Mouse (Mus musculus) heart, adult 8-10 months (tissue): ENCODE results near the gene Ank3. TPM values are rescaled to one million over a fixed set of nuclear protein-coding genes. Genes with fewer than 3 reads are reported as not detected.

Experiments
- DNase-seq: peaks from one replicate; pipeline ENCODE4 v3.0.0; 2022; ENCODE audit warnings: low spot score
- total RNA-seq, 4 experiments: library from RNA; stranded (reverse); gene quantifications; 2 replicates each; pipeline ENCODE4 v1.2.4; 2022

Gene Ank3
- total RNA-seq, 4 experiments from 2014 or later = 72.9 to 84.4 (median 74.9) TPM

- peak; percentile 24 for DNase-seq
Observed at GRCm38 (mm10) chr10:69535123-69535930, 136.8 kb downstream of the Ank3 start.

DNA sequence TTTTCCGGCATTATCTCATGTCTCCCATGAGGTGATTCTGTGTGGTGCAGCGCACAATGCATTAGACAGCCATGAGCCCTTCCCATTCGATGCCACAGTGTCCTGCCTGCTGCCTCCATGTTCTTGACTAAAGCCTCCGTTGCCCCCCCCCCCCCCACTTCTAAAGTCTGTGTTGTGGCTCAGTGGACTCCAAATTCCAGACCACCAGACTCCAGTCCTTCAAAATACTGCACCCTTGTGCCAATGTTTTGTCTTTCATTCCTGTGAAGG lies 137.3 kb downstream of the Ank3 start:
- DNase-seq = no peak

GRCm38 (mm10) chr10:69536372-69537075 lies 138.0 kb downstream of the Ank3 start:
- DNase-seq = no peak

- no peak for DNase-seq
Observed at GRCm38 (mm10) chr10:69538236-69538635, 139.7 kb downstream of the Ank3 start.

GRCm38 (mm10) chr10:69542439-69542838 lies 143.9 kb downstream of the Ank3 start:
- no peak for DNase-seq

DNA sequence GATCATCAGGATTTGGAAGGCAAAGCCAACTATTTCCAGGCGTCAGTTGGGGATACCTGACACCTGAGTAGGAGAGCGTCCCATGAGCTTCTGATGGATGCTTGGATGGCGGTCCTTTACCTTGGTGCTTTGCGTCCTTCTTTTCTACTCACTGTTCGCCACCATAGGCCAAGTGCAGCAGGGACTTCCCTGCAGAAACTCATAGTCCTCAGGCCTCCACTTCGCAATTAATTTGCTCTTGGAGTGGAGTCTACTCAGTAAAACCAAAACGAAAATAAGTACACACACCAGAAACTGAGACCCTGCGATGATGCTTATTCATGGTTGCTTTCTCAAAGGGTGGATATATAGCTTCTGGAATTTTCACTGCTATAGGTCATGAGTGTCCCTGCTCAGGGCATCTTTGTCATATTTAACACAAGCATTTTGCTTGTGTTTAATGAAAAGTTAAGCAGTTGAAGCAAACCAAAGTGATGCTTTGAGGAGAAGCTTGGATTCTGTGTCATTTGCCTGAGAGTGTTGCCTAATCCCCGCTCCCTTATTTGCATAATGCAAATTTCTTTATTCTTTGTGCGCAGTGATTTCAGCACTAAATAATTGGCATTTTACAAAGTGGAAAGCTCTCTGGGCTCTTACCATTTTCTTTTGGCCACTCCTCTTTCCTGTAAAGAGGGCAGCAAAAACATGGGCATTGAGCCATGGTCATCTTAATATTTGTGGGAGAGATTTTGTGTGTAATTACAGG lies 145.5 kb downstream of the Ank3 start:
- no peak for DNase-seq

GRCm38 (mm10) chr10:69544653-69545052 lies 146.1 kb downstream of the Ank3 start:
- no peak for DNase-seq

DNA sequence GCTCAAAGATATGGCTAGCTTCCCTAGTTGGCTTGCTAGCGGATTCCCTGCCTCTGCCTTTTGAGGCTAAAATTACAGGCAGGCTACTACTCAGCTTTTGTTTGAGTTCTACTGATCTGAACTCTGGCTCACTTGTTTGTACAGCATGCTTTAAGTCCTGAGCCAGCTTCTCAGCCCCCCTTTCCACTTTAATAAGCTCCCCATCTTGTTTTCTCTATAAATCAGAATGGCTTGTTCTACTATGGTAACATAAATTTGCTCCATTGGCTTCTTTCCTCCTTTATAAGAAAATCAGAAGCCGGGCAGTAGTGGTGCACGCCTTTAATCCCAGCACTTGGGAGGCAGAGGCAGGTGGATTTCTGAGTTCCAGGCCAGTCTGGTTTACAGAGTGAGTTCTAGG lies 147.4 kb downstream of the Ank3 start:
- no peak for DNase-seq

- DNase-seq = no peak
Observed at GRCm38 (mm10) chr10:69546643-69547042, 148.1 kb downstream of the Ank3 start.

DNA sequence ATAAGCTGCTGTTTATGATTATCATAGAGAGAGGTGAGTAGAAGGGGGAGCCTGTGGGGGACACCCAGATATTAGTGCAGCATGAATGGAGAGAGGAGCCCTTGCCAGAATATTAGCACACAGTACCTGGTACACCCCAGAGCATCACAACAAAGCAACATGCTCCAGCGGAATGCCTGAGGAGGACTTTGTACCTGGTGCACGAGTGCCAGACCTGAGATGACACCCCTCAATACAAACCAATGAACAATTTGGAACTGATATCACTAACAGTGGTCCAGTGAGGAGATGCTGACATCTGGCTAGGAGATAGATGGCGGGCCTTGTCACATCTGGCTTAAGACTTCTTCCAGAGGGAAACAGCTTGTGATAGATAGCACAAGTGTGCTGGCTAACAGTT lies 150.2 kb downstream of the Ank3 start:
- DNase-seq = no peak

DNA sequence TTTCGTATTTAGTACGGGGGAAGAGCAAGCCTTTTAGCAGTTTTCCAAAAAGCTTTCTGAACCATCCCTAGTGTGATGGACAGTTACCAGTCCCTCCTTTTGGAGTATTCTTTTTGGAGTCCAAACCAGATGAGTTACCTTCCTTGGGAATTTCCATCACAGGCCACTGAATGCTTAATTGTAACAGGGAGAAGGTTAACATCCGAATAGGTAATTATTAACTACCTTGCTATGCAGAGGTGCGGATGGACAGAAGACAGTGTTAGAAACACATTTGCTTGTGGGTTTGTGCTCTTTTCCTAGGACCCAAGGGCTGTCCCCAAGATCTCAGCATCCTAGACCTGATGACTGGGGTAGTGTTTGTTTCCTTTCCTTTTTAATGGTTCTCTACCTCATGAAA lies 150.6 kb downstream of the Ank3 start:
- DNase-seq = no peak

DNA sequence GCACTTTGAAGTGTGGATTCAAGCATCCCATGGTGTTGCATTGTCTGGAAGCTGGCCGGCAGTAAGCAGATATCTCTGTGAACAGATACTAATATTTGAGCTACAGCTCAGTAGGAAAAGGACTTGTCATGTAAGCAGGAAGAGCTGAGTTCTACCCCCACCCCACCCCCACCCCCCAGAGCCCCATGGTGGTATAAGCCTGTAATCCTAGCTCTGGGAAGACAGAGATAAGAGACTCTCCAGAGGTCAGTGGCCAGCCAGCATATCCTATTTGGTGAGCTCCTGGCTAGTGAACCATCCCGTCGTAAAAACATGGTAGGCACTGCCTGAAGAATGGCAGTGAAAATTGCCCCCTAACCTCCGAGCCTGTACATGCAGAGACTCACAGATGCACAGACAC lies 152.3 kb downstream of the Ank3 start:
- no peak for DNase-seq

DNA sequence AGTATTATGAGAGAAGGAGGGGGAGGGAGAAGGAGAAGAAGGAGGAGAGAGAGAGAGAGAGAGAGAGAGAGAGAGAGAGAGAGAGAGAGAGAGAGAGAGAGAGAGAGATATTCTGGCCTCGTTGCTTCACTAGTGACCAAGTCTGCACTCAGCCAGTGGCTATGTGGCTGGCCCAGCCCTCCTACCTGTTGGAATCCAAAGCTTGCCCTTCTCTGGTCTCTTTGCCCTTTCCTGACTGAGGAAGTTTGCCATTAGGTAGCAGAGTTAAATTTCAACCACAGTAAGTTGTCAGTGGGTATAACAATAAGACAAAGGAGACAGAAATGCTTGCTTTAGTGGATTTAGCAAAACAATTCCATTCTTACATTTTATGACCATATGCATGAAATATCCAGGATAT lies 154.5 kb downstream of the Ank3 start:
- no peak for DNase-seq

GRCm38 (mm10) chr10:69555592-69555991 lies 157.0 kb downstream of the Ank3 start:
- DNase-seq = no peak

GRCm38 (mm10) chr10:69556278-69556677 lies 157.7 kb downstream of the Ank3 start:
- no peak for DNase-seq

GRCm38 (mm10) chr10:69560237-69560636 lies 161.7 kb downstream of the Ank3 start:
- no peak for DNase-seq

- no peak for DNase-seq
Observed at GRCm38 (mm10) chr10:69562931-69563330, 164.4 kb downstream of the Ank3 start.

DNA sequence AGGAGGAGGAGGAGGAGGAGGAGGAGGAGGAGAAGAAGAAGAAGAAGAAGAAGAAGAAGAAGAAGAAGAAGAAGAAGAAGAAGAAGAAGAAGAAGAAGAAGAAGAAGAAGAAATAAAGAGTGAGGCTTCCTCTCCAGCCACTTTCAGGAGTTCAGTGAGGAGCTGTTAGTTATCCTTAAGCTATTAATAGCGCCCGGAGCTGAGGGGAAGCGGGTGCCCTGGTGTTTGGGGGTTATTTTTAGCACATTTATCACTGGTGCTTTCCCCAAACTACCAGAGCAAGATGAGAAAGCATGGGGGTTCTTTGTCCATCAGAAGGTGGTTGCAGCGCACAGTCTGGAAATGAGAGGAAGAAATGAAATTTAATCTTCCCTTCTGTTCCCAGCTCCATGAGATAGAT lies 166.5 kb downstream of the Ank3 start:
- DNase-seq = peak; percentile 33

DNA sequence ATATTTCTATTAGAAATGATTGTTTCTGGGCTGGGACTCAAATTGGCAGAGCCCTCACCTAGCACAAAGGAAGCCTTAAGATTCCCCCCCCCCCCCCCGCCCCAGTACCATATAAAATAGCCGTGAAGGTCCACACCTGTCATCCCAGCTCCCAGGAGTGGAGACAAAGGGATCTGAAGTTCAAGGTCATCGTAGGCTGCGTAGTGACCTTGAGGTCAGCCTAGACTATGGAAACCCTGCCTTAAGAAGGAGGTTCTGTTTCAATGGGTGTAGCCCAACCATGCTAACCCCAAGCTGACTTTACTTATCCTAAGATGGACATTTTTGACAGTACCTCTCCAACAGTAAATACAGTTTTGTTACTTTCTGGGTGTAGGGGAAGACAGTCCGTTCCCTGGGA lies 170.4 kb downstream of the Ank3 start:
- no peak for DNase-seq

- DNase-seq = no peak
Observed at GRCm38 (mm10) chr10:69569740-69570139, 171.2 kb downstream of the Ank3 start.

DNA sequence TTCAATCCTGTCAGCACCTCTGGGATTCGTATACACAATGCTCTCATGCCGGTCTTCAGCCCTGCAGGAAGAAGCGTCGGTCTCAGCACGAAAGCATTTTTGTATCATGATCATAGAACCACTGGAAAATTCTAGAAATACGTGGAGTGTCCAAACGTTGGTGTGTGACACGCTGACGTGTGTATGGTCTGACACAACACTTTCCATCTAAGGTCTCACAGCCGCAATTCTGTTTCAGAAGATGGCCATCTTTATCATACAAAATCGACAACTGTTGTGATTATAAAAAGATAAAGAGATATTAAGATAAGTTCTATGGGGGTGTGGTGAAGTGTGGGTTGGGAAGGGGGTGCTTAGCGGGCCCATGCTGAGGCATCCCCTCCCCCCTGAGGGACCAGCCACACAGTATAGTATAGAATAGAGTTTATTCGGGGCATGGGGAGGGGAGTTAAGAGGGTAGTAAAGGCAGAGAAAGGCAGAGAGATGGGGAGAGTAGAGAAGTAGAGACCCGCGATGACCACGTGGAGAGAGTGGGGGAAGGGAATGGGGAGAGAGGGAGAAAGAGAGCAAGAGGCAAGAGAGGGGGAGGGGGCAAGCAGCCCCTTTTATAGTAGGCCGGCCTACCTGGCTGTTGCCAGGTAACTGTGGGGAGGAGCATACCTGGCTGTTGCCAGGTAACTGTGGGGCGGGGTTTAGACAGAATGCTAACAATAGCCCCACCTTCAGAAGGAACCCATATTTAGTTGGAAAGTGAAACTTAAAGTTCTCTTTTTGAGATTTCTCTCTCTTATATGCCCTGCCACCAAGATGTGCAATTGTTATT lies 172.1 kb downstream of the Ank3 start:
- no peak for DNase-seq

- DNase-seq = no peak
Observed at GRCm38 (mm10) chr10:69571422-69571821, 172.8 kb downstream of the Ank3 start.
